Mouse (Mus musculus) spleen, adult 2 months (tissue): ENCODE results near the gene Ndfip2.

Experiments
- CTCF ChIP-seq: fragments of 200-500 bp; IDR thresholded peaks from 2 replicates; pipeline ENCODE4 v1.5.1; 2011; ENCODE audit warnings: mild to moderate bottlenecking, inconsistent platforms; ENCODE audit not compliant: insufficient read depth, insufficient read length, insufficient replicate concordance; ENCODE audit errors: extremely low read depth
- POLR2A ChIP-seq: fragments of 200-500 bp; IDR thresholded peaks from 2 replicates; pipeline ENCODE4 v1.6.1; 2011; ENCODE audit warnings: low read depth, low read length, inconsistent platforms

- TF ChIP-seq CTCF (no peak), POLR2A (no peak)
Measured at GRCm38 (mm10) chr14:105259035-105259880, 885 bp downstream of the Ndfip2 start.
